Mouse (Mus musculus) spleen, adult 10 weeks (tissue): ENCODE results near the gene Chd3. TPM values are rescaled to one million over a fixed set of nuclear protein-coding genes. Genes with fewer than 3 reads are reported as not detected.

Source experiments
- polyA plus RNA-seq: library from polyadenylated mRNA; stranded (reverse); fragments of 350-450 nt; fragmentation: Illumina TruSeq; extraction: RNeasy Lipid Tissue Mini Kit (QIAGEN cat#74804); gene quantifications from one replicate; pipeline ENCODE4 v1.2.3, GENCODE M21; 2015; ENCODE audit warnings: low replicate concordance; ENCODE audit not compliant: insufficient read depth

Chd3 gene
- polyA plus RNA-seq: 161 TPM

GRCm38 (mm10) chr11:69369215-69369989 is at the start of gene Chd3:
Gene Chd3, minus strand, starts transcription at chr11:69369406.

GRCm38 (mm10) chr11:69413221-69414181 is 44.3 kb upstream of the Chd3 start, which contains the start of gene Kdm6b:
Gene Kdm6b, minus strand, starts transcription at chr11:69413675.

GRCm38 (mm10) chr11:69398059-69398458 is 28.9 kb upstream of the Chd3 start, which contains the start of gene Tmem88:
Gene Tmem88, minus strand, starts transcription at chr11:69398234.

GRCm38 (mm10) chr11:69395235-69395633 is 26.0 kb upstream of the Chd3 start, which contains the start of the genes Naa38 and Cyb5d1:
Gene Naa38, plus strand, starts transcription at chr11:69395487.
Gene Cyb5d1, minus strand, starts transcription at chr11:69395631.

GRCm38 (mm10) chr11:69340161-69341131 is 28.8 kb downstream of the Chd3 start, which contains the start of gene Rnf227:
Gene Rnf227, plus strand, starts transcription at chr11:69340461.

GRCm38 (mm10) chr11:69325628-69326407 is 43.4 kb downstream of the Chd3 start, which contains the start of gene Kcnab3:
Gene Kcnab3, plus strand, starts transcription at chr11:69326258.

GRCm38 (mm10) chr11:69323667-69324111 is 45.5 kb downstream of the Chd3 start, which contains the start of the genes Cntrob and Trappc1:
Gene Cntrob, minus strand, starts transcription at chr11:69323775.
Gene Trappc1, plus strand, starts transcription at chr11:69323980.

Other genes with a start within 250 kb of the Chd3 start
- 0.12 TPM for gene Hes7, start 249.0 kb downstream of the Chd3 start, polyA plus RNA-seq
- gene 9130213A22Rik, start 246.8 kb downstream of the Chd3 start, polyA plus RNA-seq: 0.44 TPM
- 0.50 TPM for gene Aloxe3, start 243.5 kb downstream of the Chd3 start, polyA plus RNA-seq
- gene Alox12b, start 212.4 kb downstream of the Chd3 start, polyA plus RNA-seq: not detected
- gene Alox8, start 171.6 kb downstream of the Chd3 start, polyA plus RNA-seq: 0.25 TPM
- gene Gucy2e, start 132.4 kb downstream of the Chd3 start, polyA plus RNA-seq: 0.06 TPM
- gene Cntrob, start 45.6 kb downstream of the Chd3 start, polyA plus RNA-seq: 13.3 TPM
- gene Trappc1, start 45.4 kb downstream of the Chd3 start, polyA plus RNA-seq: 112 TPM
- gene Kcnab3, start 43.1 kb downstream of the Chd3 start, polyA plus RNA-seq: 1.2 TPM
- gene Rnf227, start 28.9 kb downstream of the Chd3 start, polyA plus RNA-seq: 3.7 TPM
- 48.9 TPM for gene Naa38, start 26.1 kb upstream of the Chd3 start, polyA plus RNA-seq
- gene Cyb5d1, start 26.2 kb upstream of the Chd3 start, polyA plus RNA-seq: 35.9 TPM
- 2.4 TPM for gene Tmem88, start 28.8 kb upstream of the Chd3 start, polyA plus RNA-seq
- 8.9 TPM for gene Kdm6b, start 44.3 kb upstream of the Chd3 start, polyA plus RNA-seq
- gene Dnah2, start 179.7 kb upstream of the Chd3 start, polyA plus RNA-seq: 0.51 TPM
- 0.88 TPM for gene Efnb3, start 190.8 kb upstream of the Chd3 start, polyA plus RNA-seq
- 7.7 TPM for gene Wrap53, start 210.8 kb upstream of the Chd3 start, polyA plus RNA-seq
- gene Trp53, start 211.0 kb upstream of the Chd3 start, polyA plus RNA-seq: 99.7 TPM
- gene Atp1b2, start 236.5 kb upstream of the Chd3 start, polyA plus RNA-seq: 15.0 TPM
- not detected for gene Shbg, start 248.5 kb upstream of the Chd3 start, polyA plus RNA-seq